Mouse (Mus musculus) ES-Bruce4 (cell line): ENCODE measurements around the gene Map7d3. TPM values are rescaled to one million over a fixed set of nuclear protein-coding genes. Genes with fewer than 3 reads are reported as not detected.

Experiments
- H3K27ac ChIP-seq: 2 replicates; pipeline ENCODE4 v1.5.1; 2012; ENCODE audit warnings: low read length, inconsistent platforms; ENCODE audit not compliant: insufficient read depth
- H3K27me3 ChIP-seq: 2 replicates; pipeline ENCODE4 v1.6.1; 2012; ENCODE audit warnings: mild to moderate bottlenecking, low read length, inconsistent platforms; ENCODE audit not compliant: control insufficient read depth, poor library complexity, insufficient read depth, severe bottlenecking
- H3K36me3 ChIP-seq: 2 replicates; pipeline ENCODE4 v1.6.1; 2012; ENCODE audit warnings: inconsistent platforms, mild to moderate bottlenecking, low read length, moderate library complexity; ENCODE audit not compliant: control insufficient read depth, poor library complexity, insufficient read depth, severe bottlenecking
- H3K4me1 ChIP-seq: one replicate; pipeline ENCODE4 v1.8.1; 2011; ENCODE audit warnings: low read length; ENCODE audit not compliant: control insufficient read depth, insufficient read depth
- H3K4me3 ChIP-seq: 2 replicates; pipeline ENCODE4 v1.5.1; 2011; ENCODE audit warnings: low read depth, mild to moderate bottlenecking, low read length
- H3K9ac ChIP-seq: 2 replicates; pipeline ENCODE4 v1.6.1; 2012; ENCODE audit warnings: low read depth, mild to moderate bottlenecking, inconsistent platforms; ENCODE audit not compliant: poor library complexity, severe bottlenecking
- H3K9me3 ChIP-seq: replicated peaks from 2 replicates; pipeline ENCODE4 v1.6.1; 2012; ENCODE audit warnings: mild to moderate bottlenecking, low read length, inconsistent platforms; ENCODE audit not compliant: control insufficient read depth, poor library complexity, insufficient read depth, severe bottlenecking
- CTCF ChIP-seq: IDR thresholded peaks from one replicate; pipeline ENCODE4 v1.8.1; 2011; ENCODE audit warnings: low read depth, low read length
- EP300 ChIP-seq: IDR thresholded peaks from 2 replicates; pipeline ENCODE4 v1.6.1; 2011; ENCODE audit warnings: low read depth, low read length; ENCODE audit not compliant: insufficient read depth
- POLR2A ChIP-seq: IDR thresholded peaks from one replicate; pipeline ENCODE4 v1.8.1; 2011; ENCODE audit warnings: low read length; ENCODE audit not compliant: insufficient read depth
- polyA plus RNA-seq: library from polyadenylated mRNA; stranded (reverse); fragments of >200 nt; gene quantifications from 2 replicates; pipeline ENCODE4 v1.2.4, GENCODE M21; 2011; ENCODE audit warnings: low read depth; ENCODE audit not compliant: missing spikeins, insufficient read depth, insufficient read length

The Map7d3 gene
- polyA plus RNA-seq, 1 experiment = 4.4 TPM

GRCm38 (mm10) chrX:56769838-56770237 lies 52.3 kb downstream of the Map7d3 start:
- no peaks in the 10 kb centered on the region for H3K9me3 ChIP-seq
- no peaks in the 10 kb centered on the region for H3K36me3 ChIP-seq
- no peak overlapping the region for H3K27ac ChIP-seq
- H3K4me1 ChIP-seq = no peaks in the 10 kb centered on the region
- H3K9ac ChIP-seq = no peak overlapping the region
- no peaks in the 10 kb centered on the region for H3K27me3 ChIP-seq
- H3K4me3 ChIP-seq = no peak overlapping the region
- no peak for TF ChIP-seq EP300
- TF ChIP-seq POLR2A = no peak
- TF ChIP-seq CTCF = no peak

DNA sequence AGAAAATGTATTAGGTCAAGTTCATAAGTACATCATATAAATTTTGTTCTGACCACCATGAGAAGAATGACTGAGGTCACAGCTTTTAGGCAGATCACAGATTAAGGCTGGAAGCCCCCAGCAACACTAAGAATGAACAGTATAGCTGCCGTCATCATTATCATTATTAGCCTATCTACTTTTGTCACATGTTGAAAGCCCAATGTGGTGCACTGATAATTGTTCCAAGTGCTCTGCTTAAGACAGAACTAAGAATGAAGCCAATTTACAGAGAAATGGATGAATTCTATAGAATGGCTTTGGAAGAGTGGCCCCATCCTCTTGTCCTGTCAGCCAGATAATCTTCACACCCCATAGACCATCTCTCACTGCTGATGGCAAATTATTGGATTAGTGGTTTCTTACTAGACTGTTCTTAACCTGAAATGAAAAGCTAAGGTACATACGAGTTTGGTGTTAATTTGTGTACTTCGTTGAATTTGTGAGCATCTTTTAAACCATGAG lies 61.8 kb downstream of the Map7d3 start:
- no peaks in the 10 kb centered on the region for H3K4me1 ChIP-seq
- no peaks in the 10 kb centered on the region for H3K9me3 ChIP-seq
- H3K27ac ChIP-seq = no peak overlapping the region
- no peaks in the 10 kb centered on the region for H3K36me3 ChIP-seq
- TF ChIP-seq EP300 = no peak
- no peak for TF ChIP-seq CTCF
- TF ChIP-seq POLR2A = no peak
- no peak overlapping the region for H3K4me3 ChIP-seq
- no peak overlapping the region for H3K9ac ChIP-seq
- H3K27me3 ChIP-seq = no peaks in the 10 kb centered on the region

- TF ChIP-seq EP300 (no peak), POLR2A (no peak), CTCF (no peak)
- Histone ChIP-seq H3K9ac (no peak overlapping the region), H3K9me3 (no peaks in the 10 kb centered on the region), H3K36me3 (no peaks in the 10 kb centered on the region), H3K4me1 (no peaks in the 10 kb centered on the region), H3K4me3 (no peak overlapping the region), H3K27me3 (no peaks in the 10 kb centered on the region), H3K27ac (no peak overlapping the region)
Observed at GRCm38 (mm10) chrX:56756352-56756751, 65.8 kb downstream of the Map7d3 start.

DNA sequence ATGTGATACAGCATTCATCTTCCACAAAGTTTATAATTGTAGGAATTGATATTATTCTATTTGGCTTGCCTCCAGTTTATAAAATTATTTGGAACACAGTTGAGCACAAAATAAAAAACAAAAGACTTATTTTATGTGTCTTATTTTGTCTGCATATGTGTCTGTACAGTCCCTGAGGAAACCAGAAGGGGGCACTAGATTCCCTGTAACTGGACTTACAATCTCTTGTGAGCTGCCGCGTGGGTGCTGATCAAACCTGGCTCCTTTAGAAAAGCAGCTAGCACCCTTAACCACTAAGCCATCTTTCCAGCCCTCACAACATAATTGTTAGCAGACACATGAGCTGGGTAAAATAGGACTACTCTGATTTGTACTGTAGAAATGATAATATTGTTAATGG lies 66.5 kb downstream of the Map7d3 start:
- TF ChIP-seq EP300 = no peak
- TF ChIP-seq CTCF = no peak
- Histone ChIP-seq H3K4me3 (no peak overlapping the region), H3K9me3 (no peaks in the 10 kb centered on the region), H3K9ac (no peak overlapping the region), H3K36me3 (no peaks in the 10 kb centered on the region), H3K4me1 (no peaks in the 10 kb centered on the region), H3K27ac (no peak overlapping the region), H3K27me3 (no peaks in the 10 kb centered on the region)

- H3K27me3 ChIP-seq = no peaks in the 10 kb centered on the region
- no peak overlapping the region for H3K27ac ChIP-seq
- H3K9me3 ChIP-seq = no peaks in the 10 kb centered on the region
- no peak overlapping the region for H3K9ac ChIP-seq
- no peak overlapping the region for H3K4me3 ChIP-seq
- no peaks in the 10 kb centered on the region for H3K4me1 ChIP-seq
- H3K36me3 ChIP-seq = no peaks in the 10 kb centered on the region
- no peak for TF ChIP-seq CTCF
Observed at GRCm38 (mm10) chrX:56753317-56754289, 68.5 kb downstream of the Map7d3 start.

- no peak for TF ChIP-seq EP300
- TF ChIP-seq POLR2A = no peak
- TF ChIP-seq CTCF = no peak
- H3K9me3 ChIP-seq = no peaks in the 10 kb centered on the region
- no peak overlapping the region for H3K4me3 ChIP-seq
- no peaks in the 10 kb centered on the region for H3K36me3 ChIP-seq
- H3K9ac ChIP-seq = no peak overlapping the region
- H3K27ac ChIP-seq = no peak overlapping the region
- no peaks in the 10 kb centered on the region for H3K27me3 ChIP-seq
- no peaks in the 10 kb centered on the region for H3K4me1 ChIP-seq
Observed at GRCm38 (mm10) chrX:56752144-56752543, 70.0 kb downstream of the Map7d3 start.
